Mouse (Mus musculus): ENCODE data around the gene Dusp23.

- TF ChIP-seq CTCF (IDR thresholded peaks at IDR 0.05; ENCODE audit: borderline replicate concordance, insufficient read depth, low read length), result no peak
- no peak for TF ChIP-seq POLR2A (IDR thresholded peaks at IDR 0.05; ENCODE audit: low read depth, low read length)
Observed at GRCm38 (mm10) chr1:172616537-172617300, 16.0 kb downstream of the Dusp23 start.

Measured in embryonic fibroblast, embryonic 13.5 days (primary cell).